9 mouse cellular contexts compared by ENCODE assay signal in genomic region chr5:139200770-139201569, GRCm38 (mm10). TPM values are rescaled to one million over a fixed set of nuclear protein-coding genes. Genes with fewer than 3 reads are reported as not detected.
DNase-seq lines count a peak whose midpoint lies in the region; ATAC-seq and TF ChIP-seq lines count a peak whose summit lies in the region.
"Had no signal": no experiment of that assay in that cellular context is flagged by ENCODE, and none has a peak within 500 bp of the region (broad histone marks: within the 10 kb centered on the region; RNA-seq: fewer than 3 reads in every experiment).

No protein-coding gene starts in this region.

- H3K9ac ChIP-seq in hindbrain, embryonic 14.5 days = peak overlapping the region; percentile 90
- H3K9ac ChIP-seq in midbrain, embryonic 13.5 days (replicated peaks) = peak overlapping the region; percentile 92

- no peak for ATAC-seq in erythroblast, adult 5-6 weeks (replicated peaks; ENCODE audit: low FRiP score, poor library complexity, severe bottlenecking)
- ATAC-seq in hindbrain, embryonic 14.5 days (ENCODE audit: low FRiP score) = peak; percentile 10; the same call in 1 of the 2 replicates
- no peak for ATAC-seq in midbrain, embryonic 13.5 days

- no peaks in the 10 kb centered on the region for H3K27me3 ChIP-seq in erythroblast, embryonic 14.5 days (ENCODE audit: control insufficient read depth)
- no peaks in the 10 kb centered on the region for H3K27me3 ChIP-seq in thymus, adult 2 months (ENCODE audit: control insufficient read depth, insufficient read depth, low read length)
- H3K27me3 ChIP-seq in hindbrain, embryonic 14.5 days (ENCODE audit: control insufficient read depth, insufficient read depth, low read length) = no peaks in the 10 kb centered on the region
- H3K27me3 ChIP-seq in midbrain, embryonic 13.5 days = no peaks in the 10 kb centered on the region

- no peak; the same call in 1 of the 2 replicates for TF ChIP-seq POLR2A in thymus, adult 2 months (IDR thresholded peaks at IDR 0.05; ENCODE audit: control insufficient read depth, extremely low read depth, insufficient read depth, low read length, poor library complexity)

- no peak overlapping the region for H3K27ac ChIP-seq in thymus, adult 2 months (ENCODE audit: control insufficient read depth, insufficient read depth, low read length)
- peak overlapping the region; percentile 75 for H3K27ac ChIP-seq in hindbrain, embryonic 14.5 days
- H3K27ac ChIP-seq in midbrain, embryonic 13.5 days = peak overlapping the region; percentile 64

- DNase-seq in thymus, adult 2 months = no peak
- no peak for DNase-seq in thymus, postnatal 36 days
- no peak for DNase-seq in hindbrain, embryonic 14.5 days (ENCODE audit: low spot score)
- no peak for DNase-seq in left cerebral cortex, adult 8-10 months (ENCODE audit: low spot score in 2 of 2)
- no peak for DNase-seq in kidney, adult 9 months

- 5% methylated on average over 57 of the region's 57 CpGs for WGBS in thymus, adult 2 months
- under 1% methylated on average over 52 of the region's 57 CpGs for WGBS in hindbrain, embryonic 14.5 days
- whole genome bisulfite sequencing in midbrain, embryonic 13.5 days = under 1% methylated on average over 54 of the region's 57 CpGs

- H3K9me3 ChIP-seq in erythroblast, embryonic 14.5 days (ENCODE audit: control insufficient read depth, low read length) = no peaks in the 10 kb centered on the region
- no peaks in the 10 kb centered on the region for H3K9me3 ChIP-seq in hindbrain, embryonic 14.5 days (ENCODE audit: control insufficient read depth, low read length)
- H3K9me3 ChIP-seq in midbrain, embryonic 13.5 days = no peaks in the 10 kb centered on the region

- no peak for TF ChIP-seq CTCF in thymus, adult 2 months (IDR thresholded peaks at IDR 0.05; ENCODE audit: borderline replicate concordance, control insufficient read depth, extremely low read depth, insufficient read depth, low read length, poor library complexity)

- peaks cover 93% of the 10 kb centered on the region for H3K4me1 ChIP-seq in erythroblast, embryonic 14.5 days (ENCODE audit: control insufficient read depth)
- H3K4me1 ChIP-seq in thymus, adult 2 months (replicated peaks; ENCODE audit: control insufficient read depth, insufficient read depth, low read length) = peaks cover 28% of the 10 kb centered on the region
- peaks cover 15% of the 10 kb centered on the region for H3K4me1 ChIP-seq in hindbrain, embryonic 14.5 days (replicated peaks; ENCODE audit: control insufficient read depth, insufficient read depth, low read length)
- peaks cover 29% of the 10 kb centered on the region for H3K4me1 ChIP-seq in midbrain, embryonic 13.5 days (replicated peaks)

- H3K4me2 ChIP-seq in hindbrain, embryonic 14.5 days (replicated peaks) = peak overlapping the region; percentile 64
- peak overlapping the region; percentile 92 for H3K4me2 ChIP-seq in midbrain, embryonic 13.5 days (replicated peaks)

- H3K36me3 ChIP-seq in erythroblast, embryonic 14.5 days (ENCODE audit: control insufficient read depth) = peaks cover 38% of the 10 kb centered on the region
- no peaks in the 10 kb centered on the region for H3K36me3 ChIP-seq in thymus, adult 2 months (ENCODE audit: control insufficient read depth, insufficient read depth, low read length)
- H3K36me3 ChIP-seq in hindbrain, embryonic 14.5 days (replicated peaks; ENCODE audit: control insufficient read depth, insufficient read depth) = no peaks in the 10 kb centered on the region
- H3K36me3 ChIP-seq in midbrain, embryonic 13.5 days = 0 out of 2 replicates have a peak, but pooled peaks cover 3% of the 10 kb centered on the region

- peak overlapping the region; percentile 98 for H3K4me3 ChIP-seq in erythroblast, embryonic 14.5 days (replicated peaks)
- peak overlapping the region; percentile 68 for H3K4me3 ChIP-seq in thymus, adult 2 months (ENCODE audit: control insufficient read depth, insufficient read depth, low read length)
- H3K4me3 ChIP-seq in hindbrain, embryonic 14.5 days (replicated peaks; ENCODE audit: low read length) = peak overlapping the region; percentile 92
- H3K4me3 ChIP-seq in midbrain, embryonic 13.5 days (replicated peaks) = peak overlapping the region; percentile 94

RNA-seq across cellular contexts. Expression of gene Sun1, which starts 0.5 kb away (rescaled TPM):
- polyA plus RNA-seq in erythroblast, embryonic 14.5 days (2012) = 0.91 and 1.2 TPM in 2 replicates
- total RNA-seq in erythroblast, adult 5-6 weeks (2015; ENCODE audit: low replicate concordance) = 13.0 and 18.6 TPM in 2 replicates
- total RNA-seq in erythroblast, adult 5-6 weeks (2017; ENCODE audit: low replicate concordance) = 22.7 and 41.7 TPM in 2 replicates
- 34.3 and 36.3 TPM in 2 replicates for polyA plus RNA-seq in thymus, adult 2 months (2012; rRNA removed)
- 44.1 and 44.7 TPM in 2 replicates for polyA plus RNA-seq in hindbrain, embryonic 14.5 days (2014; fragmentation: Nextera tagmentation; extraction: Ambion mirVana)
- 45.9 and 49.1 TPM in 2 replicates for polyA plus RNA-seq in midbrain, embryonic 13.5 days (2015; fragmentation: Nextera tagmentation; extraction: Ambion mirVana)
- 100 to 1,000 TPM; 127 to 146 (median 132) TPM for total RNA-seq in left cerebral cortex, adult 8-10 months (2022)

RNA-seq across cellular contexts. Expression of gene Dnaaf5, which starts 50.9 kb away (rescaled TPM):
- polyA plus RNA-seq in erythroblast, embryonic 14.5 days (2012) = 3.2 and 3.8 TPM in 2 replicates
- total RNA-seq in erythroblast, adult 5-6 weeks (2015; ENCODE audit: low replicate concordance) = 1.5 and 2.7 TPM in 2 replicates
- total RNA-seq in erythroblast, adult 5-6 weeks (2017; ENCODE audit: low replicate concordance) = 1.4 and 2.8 TPM in 2 replicates
- 50.5 and 66.5 TPM in 2 replicates for polyA plus RNA-seq in thymus, adult 2 months (2012; rRNA removed)
- polyA plus RNA-seq in hindbrain, embryonic 14.5 days (2014; fragmentation: Nextera tagmentation; extraction: Ambion mirVana) = 3.6 and 4.5 TPM in 2 replicates
- polyA plus RNA-seq in midbrain, embryonic 13.5 days (2015; fragmentation: Nextera tagmentation; extraction: Ambion mirVana) = 2.3 and 3.9 TPM in 2 replicates
- 1 to 10 TPM; 6.0 to 8.9 (median 6.9) TPM for total RNA-seq in left cerebral cortex, adult 8-10 months (2022)

RNA-seq across cellular contexts. Expression of gene Get4, which starts 51.2 kb away (rescaled TPM):
- 15.9 and 17.2 TPM in 2 replicates for polyA plus RNA-seq in erythroblast, embryonic 14.5 days (2012)
- 14.4 and 15.5 TPM in 2 replicates for total RNA-seq in erythroblast, adult 5-6 weeks (2015; ENCODE audit: low replicate concordance)
- 5.4 and 12.4 TPM in 2 replicates for total RNA-seq in erythroblast, adult 5-6 weeks (2017; ENCODE audit: low replicate concordance)
- 186 and 252 TPM in 2 replicates for polyA plus RNA-seq in thymus, adult 2 months (2012; rRNA removed)
- polyA plus RNA-seq in hindbrain, embryonic 14.5 days (2014; fragmentation: Nextera tagmentation; extraction: Ambion mirVana) = 109 and 116 TPM in 2 replicates
- 112 and 116 TPM in 2 replicates for polyA plus RNA-seq in midbrain, embryonic 13.5 days (2015; fragmentation: Nextera tagmentation; extraction: Ambion mirVana)
- total RNA-seq in left cerebral cortex, adult 8-10 months (2022) = 10 to 100 TPM; 56.1 to 59.8 (median 57.6) TPM

RNA-seq across cellular contexts. Expression of gene Prkar1b, which starts 51.2 kb away (rescaled TPM):
- 0.01 TPM in 1 of 2 replicates, not detected in the other for polyA plus RNA-seq in erythroblast, embryonic 14.5 days (2012)
- total RNA-seq in erythroblast, adult 5-6 weeks (2015; ENCODE audit: low replicate concordance) = 1.0 TPM in 1 of 2 replicates, not detected in the other
- total RNA-seq in erythroblast, adult 5-6 weeks (2017; ENCODE audit: low replicate concordance) = not detected in 2 replicates
- polyA plus RNA-seq in thymus, adult 2 months (2012; rRNA removed) = 3.6 TPM in 2 replicates
- polyA plus RNA-seq in hindbrain, embryonic 14.5 days (2014; fragmentation: Nextera tagmentation; extraction: Ambion mirVana) = 215 and 239 TPM in 2 replicates
- 139 and 148 TPM in 2 replicates for polyA plus RNA-seq in midbrain, embryonic 13.5 days (2015; fragmentation: Nextera tagmentation; extraction: Ambion mirVana)
- 100 to 1,000 TPM; 670 to 720 (median 701) TPM for total RNA-seq in left cerebral cortex, adult 8-10 months (2022)
- total RNA-seq: hematopoietic stem cell, adult 5-6 weeks had no signal

Comparison
In these comparisons a context has a peak if more than half of its experiments do, and no peak if none do; other contexts are left out.
1. RNA of gene Sun1, which starts 0.5 kb away (polyA plus RNA-seq): 45.9 to 49.1 TPM in midbrain, embryonic 13.5 days, 44.1 to 44.7 TPM in hindbrain, embryonic 14.5 days and 34.3 to 36.3 TPM in thymus, adult 2 months; 0.91 to 1.2 TPM in erythroblast, embryonic 14.5 days; every median in the first group is over 10 times any median in the second.
2. Peak in every context shown above with its lines, with median percentiles within 50 percentile points of each other: H3K4me3 ChIP-seq.